Mouse (Mus musculus) lung, postnatal 4 days (tissue): ENCODE measurements around the gene Gdf7.

Experiments used
- DNase-seq, 2 experiments: peaks; one replicate each; pipeline ENCODE4 v3.0.0; 2021

Gene Gdf7

GRCm38 (mm10) chr12:8301841-8302431 lies at the start of gene Gdf7:
Gene Gdf7, minus strand, starts transcription at chr12:8301954.
- no peak for DNase-seq

GRCm38 (mm10) chr12:8351025-8351903 lies 49.5 kb upstream of the Gdf7 start:
- peak; percentile 67 to 82 for DNase-seq

- DNase-seq, result peak; percentile 54 to 78
Observed at GRCm38 (mm10) chr12:8348733-8349513, 47.2 kb upstream of the Gdf7 start.

GRCm38 (mm10) chr12:8347746-8348462 lies 46.1 kb upstream of the Gdf7 start:
- no peak for DNase-seq

- no peak for DNase-seq
Observed at GRCm38 (mm10) chr12:8345539-8345938, 43.8 kb upstream of the Gdf7 start.

GRCm38 (mm10) chr12:8344897-8345296 lies 43.1 kb upstream of the Gdf7 start:
- DNase-seq, result peak; percentile 74 to 85

- DNase-seq, result no peak
Observed at GRCm38 (mm10) chr12:8343381-8343780, 41.6 kb upstream of the Gdf7 start.

GRCm38 (mm10) chr12:8341008-8341407 lies 39.3 kb upstream of the Gdf7 start:
- no peak for DNase-seq

- DNase-seq, result peak in 1 of 2 experiments; percentile 75
Observed at GRCm38 (mm10) chr12:8339591-8340319, 38.0 kb upstream of the Gdf7 start.

- DNase-seq, result no peak
Observed at GRCm38 (mm10) chr12:8338918-8339317, 37.2 kb upstream of the Gdf7 start.

GRCm38 (mm10) chr12:8338491-8338890 lies 36.7 kb upstream of the Gdf7 start:
- no peak for DNase-seq

- peak in 1 of 2 experiments; percentile 50 for DNase-seq
Observed at GRCm38 (mm10) chr12:8337286-8338060, 35.7 kb upstream of the Gdf7 start.

- no peak for DNase-seq
Observed at GRCm38 (mm10) chr12:8336601-8337285, 35.0 kb upstream of the Gdf7 start.

GRCm38 (mm10) chr12:8335503-8335902 lies 33.7 kb upstream of the Gdf7 start:
- DNase-seq, result no peak

- DNase-seq, result no peak
Observed at GRCm38 (mm10) chr12:8334261-8334660, 32.5 kb upstream of the Gdf7 start.

GRCm38 (mm10) chr12:8333617-8334016 lies 31.9 kb upstream of the Gdf7 start:
- DNase-seq, result no peak

GRCm38 (mm10) chr12:8332174-8332542 lies 30.4 kb upstream of the Gdf7 start:
- no peak for DNase-seq

GRCm38 (mm10) chr12:8331489-8332173 lies 29.9 kb upstream of the Gdf7 start:
- DNase-seq, result peak; percentile 46 to 83

- DNase-seq, result no peak
Observed at GRCm38 (mm10) chr12:8329236-8329635, 27.5 kb upstream of the Gdf7 start.

- no peak for DNase-seq
Observed at GRCm38 (mm10) chr12:8327675-8328053, 25.9 kb upstream of the Gdf7 start.
